In genomic region chr4:116017902-116018746, GRCm38 (mm10) we compare ENCODE assay signal across 7 mouse cellular contexts. TPM values are rescaled to one million over a fixed set of nuclear protein-coding genes. Genes with fewer than 3 reads are reported as not detected.
A peak's percentile ranks its signal among the peaks of the same experiment; 100 is the strongest.
DNase-seq lines count a peak whose midpoint lies in the region; ATAC-seq and TF ChIP-seq lines count a peak whose summit lies in the region.

TSS of gene Faah (minus strand) at chr4:116017926.

- ATAC-seq in lung, embryonic 14.5 days (ENCODE audit: insufficient read depth) = peak; percentile 79
- ATAC-seq in megakaryocyte progenitor cell, adult 5-6 weeks (replicated peaks; ENCODE audit: poor library complexity) = 0 out of 2 replicates have a peak, but pooled peaks have one; percentile 7

- H3K36me3 ChIP-seq in lung, embryonic 14.5 days (ENCODE audit: insufficient read depth) = no peaks in the 10 kb centered on the region

- H3K4me3 ChIP-seq in lung, embryonic 14.5 days (ENCODE audit: low read depth, low read length) = peak within 1 kb of the TSS; percentile 59
- H3K4me3 ChIP-seq in cortical plate, adult 2 months (ENCODE audit: insufficient read depth, low read length) = peak within 1 kb of the TSS; percentile 75

- no peak for TF ChIP-seq CTCF in lung, embryonic 14.5 days (IDR thresholded peaks at IDR 0.05; ENCODE audit: low read depth)
- TF ChIP-seq CTCF in cortical plate, adult 2 months (IDR thresholded peaks at IDR 0.05; ENCODE audit: extremely low read depth, insufficient read depth, low read length) = no peak

- TF ChIP-seq POLR2A in cortical plate, adult 2 months (IDR thresholded peaks at IDR 0.05; ENCODE audit: extremely low read depth, insufficient read depth, low read length) = no peak

- no peak for DNase-seq in lung, embryonic 14.5 days
- no peak for DNase-seq in lung, postnatal 14 days
- peak; percentile 85 for DNase-seq in induced T-regulatory cell, adult 2 months (ENCODE audit: low read depth)
- DNase-seq in right cerebral cortex, postnatal 4 days = no peak
- DNase-seq in spleen, adult 12 weeks (ENCODE audit: low spot score) = no peak

- no peaks in the 10 kb centered on the region for H3K9me3 ChIP-seq in lung, embryonic 14.5 days (ENCODE audit: low read depth, low read length)

- peaks cover 51% of the 10 kb centered on the region for H3K27me3 ChIP-seq in lung, embryonic 14.5 days (ENCODE audit: insufficient read depth, low read length)

- peak within 1 kb of the TSS; percentile 87 for H3K4me2 ChIP-seq in lung, embryonic 14.5 days

- peak within 1 kb of the TSS; percentile 57 for H3K9ac ChIP-seq in lung, embryonic 14.5 days

- WGBS in lung, embryonic 14.5 days = 7% methylated on average over 18 of the region's 18 CpGs

- H3K27ac ChIP-seq in lung, embryonic 14.5 days (ENCODE audit: low read depth) = no peak within 1 kb of the TSS
- H3K27ac ChIP-seq in cortical plate, adult 2 months (ENCODE audit: insufficient read depth, low read length) = peak within 1 kb of the TSS; percentile 97

- H3K4me1 ChIP-seq in lung, embryonic 14.5 days (ENCODE audit: insufficient read depth) = no peaks in the 10 kb centered on the region
- H3K4me1 ChIP-seq in cortical plate, adult 2 months (ENCODE audit: control insufficient read depth, insufficient read depth, low read length) = peaks cover 2% of the 10 kb centered on the region; the same call in 1 of the 2 replicates

RNA-seq across cellular contexts. Expression of gene Faah, which starts in this region (rescaled TPM):
- 6.3 and 8.0 TPM in 2 replicates for polyA plus RNA-seq in lung, embryonic 14.5 days (2014; fragmentation: Nextera tagmentation; extraction: Ambion mirVana)
- polyA plus RNA-seq in cortical plate, adult 2 months (2012; rRNA removed) = 133 and 159 TPM in 2 replicates
- 0.83 and 1.2 TPM in 2 replicates for total RNA-seq in megakaryocyte progenitor cell, adult 5-6 weeks (2015)
- 0.58 and 1.7 TPM in 2 replicates for total RNA-seq in megakaryocyte progenitor cell, adult 5-6 weeks (2017)

Comparison
In these comparisons a context has a peak if more than half of its experiments do, and no peak if none do; other contexts are left out.
1. RNA of gene Faah (polyA plus RNA-seq): 133 to 159 TPM in cortical plate, adult 2 months; 6.3 to 8.0 TPM in lung, embryonic 14.5 days; every median in the first group is over 10 times any median in the second.